Mouse (Mus musculus) heart, postnatal 0 days (tissue): ENCODE measurements at regions not wholly inside any gene's neighbourhood (a gene's known extent, or its start where the extent isn't known, plus 50 kb on each side); places are given as distances from the start of the nearest gene placed in this dataset.

Experiments used
- CTCF ChIP-seq: IDR thresholded peaks from 2 replicates; pipeline ENCODE4 v1.5.1; 2016; ENCODE audit warnings: antibody characterized with exemption, control low read depth, low read depth
- EP300 ChIP-seq: IDR thresholded peaks from 2 replicates; pipeline ENCODE4 v1.6.1; 2016; ENCODE audit warnings: antibody characterized with exemption, low read depth

DNA sequence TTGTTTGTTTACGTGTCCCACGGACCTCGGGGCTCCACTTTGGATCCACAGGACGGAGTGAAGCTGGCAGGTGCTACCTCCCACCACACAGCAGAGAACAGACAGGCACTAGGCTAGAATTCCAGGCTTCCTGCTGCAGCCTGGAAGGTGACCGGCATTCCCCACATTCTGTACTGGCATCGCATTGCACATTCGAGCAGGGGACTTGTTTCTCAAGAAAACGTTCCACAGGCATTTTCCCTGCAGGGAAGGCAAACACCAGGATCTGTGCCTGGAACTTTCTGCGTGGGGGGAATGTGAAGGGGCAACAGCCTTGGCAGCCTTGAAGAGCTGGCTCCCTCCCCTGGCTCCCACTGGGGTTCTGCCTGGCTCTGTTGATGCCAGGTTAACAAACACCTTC, 79.1 kb upstream of the Fam180a start:
- TF ChIP-seq EP300: no peak
- no peak for TF ChIP-seq CTCF
